Mouse (Mus musculus): ENCODE measurements at regions not wholly inside any gene's neighbourhood (a gene's known extent, or its start where the extent isn't known, plus 50 kb on each side); places are given as distances from the start of the nearest gene placed in this dataset.

GRCm38 (mm10) chr13:19966566-19966965 is 123.8 kb upstream of the Elmo1 start:
- no peak for TF ChIP-seq POLR2A (IDR thresholded peaks at IDR 0.05; ENCODE audit: extremely low read depth, insufficient read depth, low read length)
- TF ChIP-seq CTCF (IDR thresholded peaks at IDR 0.05; ENCODE audit: low read depth, low read length), result no peak
